Mouse (Mus musculus): ENCODE data around the gene Ajap1. TPM values are rescaled to one million over a fixed set of nuclear protein-coding genes. Genes with fewer than 3 reads are reported as not detected.

Ajap1 gene
- total and polyA plus RNA-seq, 3 experiments = 0.26 to 0.27 TPM; not detected in 1

- Histone ChIP-seq H3K27ac (no peak overlapping the region), H3K4me1 (ENCODE audit: control insufficient read depth, insufficient read depth, low read length) (no peaks in the 10 kb centered on the region), H3K36me3 (ENCODE audit: control insufficient read depth, insufficient read depth, low read length) (no peaks in the 10 kb centered on the region), H3K79me2 (replicated peaks; ENCODE audit: control insufficient read depth, insufficient read depth, low read length) (no peaks in the 10 kb centered on the region), H3K27me3 (ENCODE audit: control insufficient read depth, insufficient read depth, low read length) (peaks cover 13% of the 10 kb centered on the region), H3K4me3 (no peak overlapping the region), H3K9ac (ENCODE audit: low read depth, low read length) (no peak overlapping the region)
- DNase-seq = peak; percentile 42 to 68
- intact Hi-C loops (cut with DNase I) = loop anchor here (5.0 kb wide), 1 partner anchor 307 kb away; no protein-coding TSS in a partner anchor
- 6% methylated on average over 7 of the region's 7 CpGs for WGBS
- TF ChIP-seq EP300 (IDR thresholded peaks at IDR 0.05; ENCODE audit: insufficient read depth, low read depth, low read length) (no peak), POLR2A (IDR thresholded peaks at IDR 0.05; ENCODE audit: insufficient read depth, low read depth, low read length) (no peak), CTCF (IDR thresholded peaks at IDR 0.05) (peak; percentile 80)
Observed at GRCm38 (mm10) chr4:153484392-153484791, 1.8 kb upstream of the Ajap1 start.

DNA sequence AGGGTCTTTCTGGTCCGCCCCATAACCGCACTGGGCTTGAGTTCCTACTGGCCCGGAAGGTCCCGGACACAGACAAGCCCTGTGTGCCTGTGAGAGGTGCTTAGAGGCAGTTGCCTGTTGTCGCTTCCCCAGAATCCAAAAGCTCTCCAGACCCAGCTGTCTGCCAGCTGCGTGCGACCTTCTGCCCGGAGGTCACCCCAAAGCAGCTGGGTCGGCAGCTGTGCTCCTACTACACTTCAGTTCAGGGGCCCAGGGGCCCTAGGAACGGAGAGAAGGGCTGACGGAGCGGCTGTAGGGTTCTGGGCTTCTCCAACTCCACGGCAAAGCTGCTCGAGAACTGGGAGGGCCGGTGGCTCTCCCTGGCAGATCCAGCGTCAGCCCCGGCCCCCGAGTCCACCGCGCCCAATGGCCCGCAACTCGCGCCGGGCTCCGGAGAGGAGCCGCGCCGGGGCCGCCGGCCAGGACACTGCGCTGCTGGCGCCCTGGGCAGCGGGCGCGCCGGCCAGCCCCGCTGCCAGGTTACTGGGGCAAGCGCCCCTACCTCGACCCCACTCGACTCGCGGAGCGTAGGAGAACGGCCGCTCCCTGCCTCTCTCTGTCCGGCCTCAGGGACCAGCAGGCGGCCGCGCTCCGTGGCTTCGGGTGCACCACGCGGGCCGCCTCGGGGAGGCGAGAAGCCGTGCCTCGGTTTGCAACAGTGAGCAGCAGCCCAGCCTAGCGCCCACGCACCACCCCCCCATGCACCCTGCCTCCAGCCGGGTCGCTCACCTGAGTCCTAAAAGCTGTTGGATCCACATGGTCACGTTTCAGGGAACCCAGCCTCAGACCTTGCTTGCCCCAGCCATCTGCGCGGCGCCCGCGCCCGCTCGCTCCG lies 1.0 kb downstream of the Ajap1 start:
- H3K4me3 ChIP-seq = no peak overlapping the region
- 3% methylated on average over 71 of the region's 71 CpGs for WGBS
- no peaks in the 10 kb centered on the region for H3K36me3 ChIP-seq (ENCODE audit: control insufficient read depth, insufficient read depth, low read length)
- TF ChIP-seq CTCF (IDR thresholded peaks at IDR 0.05) = no peak
- TF ChIP-seq EP300 (IDR thresholded peaks at IDR 0.05; ENCODE audit: insufficient read depth, low read depth, low read length) = no peak
- TF ChIP-seq POLR2A (IDR thresholded peaks at IDR 0.05; ENCODE audit: insufficient read depth, low read depth, low read length) = no peak
- no peak for DNase-seq
- no peaks in the 10 kb centered on the region for H3K79me2 ChIP-seq (replicated peaks; ENCODE audit: control insufficient read depth, insufficient read depth, low read length)
- H3K4me1 ChIP-seq (ENCODE audit: control insufficient read depth, insufficient read depth, low read length) = no peaks in the 10 kb centered on the region
- H3K27me3 ChIP-seq (ENCODE audit: control insufficient read depth, insufficient read depth, low read length) = peaks cover 15% of the 10 kb centered on the region
- no peak overlapping the region for H3K27ac ChIP-seq
- H3K9ac ChIP-seq (ENCODE audit: low read depth, low read length) = no peak overlapping the region
- intact Hi-C loops (cut with DNase I) = loop anchor here (5.0 kb wide), 1 partner anchor 304 kb away; no protein-coding TSS in a partner anchor

DNA sequence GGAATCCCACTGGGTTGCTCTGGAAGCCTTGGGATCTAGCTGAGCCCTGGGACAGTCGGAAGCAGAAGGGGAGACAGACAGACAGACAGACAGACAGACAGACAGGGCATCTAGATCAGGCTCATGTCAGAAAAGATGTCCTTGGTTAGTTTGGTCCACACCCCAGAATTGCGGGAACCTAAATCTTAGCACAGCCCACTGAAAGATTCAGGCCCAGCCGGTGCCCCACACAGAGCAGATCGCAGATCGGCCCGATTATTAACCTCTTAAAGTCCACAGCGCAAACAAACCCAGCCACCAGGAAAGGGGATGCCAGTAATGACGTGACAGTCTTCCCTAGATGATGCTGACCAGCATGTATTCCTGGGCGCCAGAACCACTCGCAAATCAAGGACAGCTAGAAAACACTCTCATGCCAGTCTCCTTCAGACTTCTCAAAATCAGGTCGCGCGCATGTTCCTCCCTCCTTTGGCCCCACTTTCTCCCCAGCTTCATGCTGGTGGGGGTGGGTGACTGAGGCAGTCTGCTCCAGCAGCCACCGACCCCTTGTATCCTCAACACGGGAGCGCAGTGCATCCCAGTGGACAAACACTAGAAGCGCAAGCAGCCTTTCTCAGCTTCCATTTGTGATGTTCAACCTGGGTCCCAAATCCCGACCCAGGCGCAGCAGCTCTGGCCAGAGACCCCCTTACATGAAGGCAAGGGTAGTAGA lies 1.9 kb downstream of the Ajap1 start:
- TF ChIP-seq POLR2A (IDR thresholded peaks at IDR 0.05; ENCODE audit: insufficient read depth, low read depth, low read length) (no peak), CTCF (IDR thresholded peaks at IDR 0.05) (peak; percentile 56), EP300 (IDR thresholded peaks at IDR 0.05; ENCODE audit: insufficient read depth, low read depth, low read length) (no peak)
- Histone ChIP-seq H3K79me2 (replicated peaks; ENCODE audit: control insufficient read depth, insufficient read depth, low read length) (no peaks in the 10 kb centered on the region), H3K27ac (no peak overlapping the region), H3K27me3 (ENCODE audit: control insufficient read depth, insufficient read depth, low read length) (peaks cover 15% of the 10 kb centered on the region), H3K4me3 (no peak overlapping the region), H3K9ac (ENCODE audit: low read depth, low read length) (no peak overlapping the region), H3K36me3 (ENCODE audit: control insufficient read depth, insufficient read depth, low read length) (no peaks in the 10 kb centered on the region), H3K4me1 (ENCODE audit: control insufficient read depth, insufficient read depth, low read length) (no peaks in the 10 kb centered on the region)
- DNase-seq = no peak
- intact Hi-C loops (cut with DNase I) = loop anchor here (5.0 kb wide), 1 partner anchor 303 kb away; no protein-coding TSS in a partner anchor
- 5% methylated on average over 19 of the region's 19 CpGs for WGBS

- TF ChIP-seq CTCF (IDR thresholded peaks at IDR 0.05) (no peak), EP300 (IDR thresholded peaks at IDR 0.05; ENCODE audit: insufficient read depth, low read depth, low read length) (no peak), POLR2A (IDR thresholded peaks at IDR 0.05; ENCODE audit: insufficient read depth, low read depth, low read length) (no peak)
- Histone ChIP-seq H3K4me3 (no peak overlapping the region), H3K36me3 (ENCODE audit: control insufficient read depth, insufficient read depth, low read length) (no peaks in the 10 kb centered on the region), H3K27me3 (ENCODE audit: control insufficient read depth, insufficient read depth, low read length) (peaks cover 15% of the 10 kb centered on the region), H3K9ac (ENCODE audit: low read depth, low read length) (no peak overlapping the region), H3K4me1 (ENCODE audit: control insufficient read depth, insufficient read depth, low read length) (no peaks in the 10 kb centered on the region), H3K27ac (no peak overlapping the region), H3K79me2 (replicated peaks; ENCODE audit: control insufficient read depth, insufficient read depth, low read length) (no peaks in the 10 kb centered on the region)
- WGBS = 22% methylated on average over 8 of the region's 8 CpGs
- intact Hi-C loops (cut with DNase I) = no loop called here
- DNase-seq = no peak
Observed at GRCm38 (mm10) chr4:153479144-153479543, 3.5 kb downstream of the Ajap1 start.

- no peak for TF ChIP-seq POLR2A (IDR thresholded peaks at IDR 0.05; ENCODE audit: insufficient read depth, low read depth, low read length)
- TF ChIP-seq EP300 (IDR thresholded peaks at IDR 0.05; ENCODE audit: insufficient read depth, low read depth, low read length) = no peak
- peak; percentile 24; the same call in 1 of the 2 replicates for TF ChIP-seq CTCF (IDR thresholded peaks at IDR 0.05)
- Histone ChIP-seq H3K4me3 (no peak overlapping the region), H3K4me1 (ENCODE audit: control insufficient read depth, insufficient read depth, low read length) (no peaks in the 10 kb centered on the region), H3K27me3 (ENCODE audit: control insufficient read depth, insufficient read depth, low read length) (no peaks in the 10 kb centered on the region), H3K9ac (ENCODE audit: low read depth, low read length) (no peak overlapping the region), H3K79me2 (replicated peaks; ENCODE audit: control insufficient read depth, insufficient read depth, low read length) (no peaks in the 10 kb centered on the region), H3K27ac (no peak overlapping the region), H3K36me3 (ENCODE audit: control insufficient read depth, insufficient read depth, low read length) (no peaks in the 10 kb centered on the region)
- no peak for DNase-seq
- WGBS = 68% methylated on average over 4 of the region's 4 CpGs
- intact Hi-C loops (cut with DNase I) = no loop called here
Observed at GRCm38 (mm10) chr4:153473480-153474252, 8.9 kb downstream of the Ajap1 start.
